ENCODE assay signal across 10 mouse cellular contexts in genomic region chr16:21881181-21881580, GRCm38 (mm10).
A peak's percentile ranks its signal among the peaks of the same experiment; 100 is the strongest.
DNase-seq lines count a peak whose midpoint lies in the region; ATAC-seq and TF ChIP-seq lines count a peak whose summit lies in the region.
"Had no signal": no experiment of that assay in that cellular context is flagged by ENCODE, and none has a peak within 500 bp of the region (broad histone marks: within the 10 kb centered on the region; RNA-seq: fewer than 3 reads in every experiment).

No protein-coding gene starts in this region.

- TF ChIP-seq CTCF in layer of hippocampus, adult 2 months (conservative IDR thresholded peaks at IDR 0.05): no peak
- TF ChIP-seq CTCF in cortical plate, adult 2 months (IDR thresholded peaks at IDR 0.05; ENCODE audit: extremely low read depth, insufficient read depth, low read length): no peak

- no peak overlapping the region for H3K4me2 ChIP-seq in midbrain, embryonic 13.5 days (replicated peaks)
- H3K4me2 ChIP-seq: embryonic facial prominence, embryonic 15.5 days had no signal

- no peak overlapping the region for H3K4me3 ChIP-seq in layer of hippocampus, adult 2 months
- H3K4me3 ChIP-seq in cortical plate, adult 2 months (ENCODE audit: insufficient read depth, low read length): no peak overlapping the region
- no peak overlapping the region for H3K4me3 ChIP-seq in midbrain, embryonic 13.5 days (replicated peaks)
- H3K4me3 ChIP-seq: embryonic facial prominence, embryonic 15.5 days had no signal

- no peak for TF ChIP-seq POLR2A in cortical plate, adult 2 months (IDR thresholded peaks at IDR 0.05; ENCODE audit: extremely low read depth, insufficient read depth, low read length)

- peak in 1 of 2 experiments; percentile 32 for DNase-seq in layer of hippocampus, adult 2 months (ENCODE audit: low spot score in 2 of 2)
- DNase-seq in layer of hippocampus, postnatal 25 days (ENCODE audit: extremely low spot score in 1 of 2, low spot score in 1 of 2): no peak
- DNase-seq in brain, adult 2 months (ENCODE audit: low read depth, low spot score): peak; percentile 90
- no peak for DNase-seq in adrenal gland, postnatal 10 days
- no peak for DNase-seq in gastrocnemius, postnatal 25 days
- DNase-seq in embryo, embryonic 9.5 days (ENCODE audit: extremely low spot score): no peak

- H3K27ac ChIP-seq in layer of hippocampus, adult 2 months: peak overlapping the region; percentile 68
- peak overlapping the region; percentile 50; the same call in 1 of the 2 replicates for H3K27ac ChIP-seq in cortical plate, adult 2 months (ENCODE audit: insufficient read depth, low read length)
- H3K27ac ChIP-seq in midbrain, embryonic 13.5 days: peak overlapping the region; percentile 83
- H3K27ac ChIP-seq: embryonic facial prominence, embryonic 15.5 days had no signal

- 0 out of 2 replicates have a peak overlapping the region, but pooled peaks have one; percentile 10 for H3K9ac ChIP-seq in midbrain, embryonic 13.5 days (replicated peaks)
- H3K9ac ChIP-seq: embryonic facial prominence, embryonic 15.5 days had no signal

- peak; percentile 74 for ATAC-seq in midbrain, embryonic 13.5 days
- ATAC-seq: Patski had no signal

- H3K4me1 ChIP-seq in cortical plate, adult 2 months (ENCODE audit: control insufficient read depth, insufficient read depth, low read length): peaks cover 5% of the 10 kb centered on the region
- peaks cover 39% of the 10 kb centered on the region for H3K4me1 ChIP-seq in midbrain, embryonic 13.5 days (replicated peaks)
- H3K4me1 ChIP-seq: embryonic facial prominence, embryonic 15.5 days had no signal

- no peaks in the 10 kb centered on the region for H3K27me3 ChIP-seq in midbrain, embryonic 13.5 days
- H3K27me3 ChIP-seq: embryonic facial prominence, embryonic 15.5 days had no signal

- no peaks in the 10 kb centered on the region for H3K9me3 ChIP-seq in midbrain, embryonic 13.5 days
- H3K9me3 ChIP-seq: embryonic facial prominence, embryonic 15.5 days had no signal

- 34% methylated on average over 6 of the region's 6 CpGs for WGBS in midbrain, embryonic 13.5 days

- H3K36me3 ChIP-seq in midbrain, embryonic 13.5 days: no peaks in the 10 kb centered on the region
- H3K36me3 ChIP-seq: embryonic facial prominence, embryonic 15.5 days had no signal
